Mouse (Mus musculus) urinary bladder, postnatal 10 days (tissue): ENCODE results near the gene Znrf1.

Source experiments
- DNase-seq: peaks from one replicate; pipeline ENCODE4 v3.0.0; 2022; ENCODE audit warnings: low spot score

The Znrf1 gene

GRCm38 (mm10) chr8:111535491-111535890, 406 bp upstream of the Znrf1 start:
- no peak for DNase-seq

- DNase-seq: peak; percentile 13
Observed at GRCm38 (mm10) chr8:111536978-111537764, 1.3 kb downstream of the Znrf1 start.

- no peak for DNase-seq
Observed at GRCm38 (mm10) chr8:111537765-111538158, 1.9 kb downstream of the Znrf1 start.

- no peak for DNase-seq
Observed at GRCm38 (mm10) chr8:111538194-111538593, 2.3 kb downstream of the Znrf1 start.

GRCm38 (mm10) chr8:111539422-111540076, 3.7 kb downstream of the Znrf1 start:
- no peak for DNase-seq

GRCm38 (mm10) chr8:111543712-111544380, 7.9 kb downstream of the Znrf1 start:
- DNase-seq: no peak

- no peak for DNase-seq
Observed at GRCm38 (mm10) chr8:111545406-111546156, 9.7 kb downstream of the Znrf1 start.

- no peak for DNase-seq
Observed at GRCm38 (mm10) chr8:111547144-111547543, 11.2 kb downstream of the Znrf1 start.

GRCm38 (mm10) chr8:111548201-111548600, 12.3 kb downstream of the Znrf1 start:
- DNase-seq: no peak

- DNase-seq: no peak
Observed at GRCm38 (mm10) chr8:111550002-111550870, 14.3 kb downstream of the Znrf1 start.

- DNase-seq: no peak
Observed at GRCm38 (mm10) chr8:111551511-111552130, 15.7 kb downstream of the Znrf1 start.

GRCm38 (mm10) chr8:111561824-111562223, 25.9 kb downstream of the Znrf1 start:
- DNase-seq: no peak

GRCm38 (mm10) chr8:111562274-111562803, 26.4 kb downstream of the Znrf1 start:
- DNase-seq: no peak

- DNase-seq: no peak
Observed at GRCm38 (mm10) chr8:111563075-111563474, 27.2 kb downstream of the Znrf1 start.

GRCm38 (mm10) chr8:111563687-111564086, 27.8 kb downstream of the Znrf1 start:
- no peak for DNase-seq

- DNase-seq: no peak
Observed at GRCm38 (mm10) chr8:111564093-111564492, 28.2 kb downstream of the Znrf1 start.

- DNase-seq: no peak
Observed at GRCm38 (mm10) chr8:111565784-111566191, 29.9 kb downstream of the Znrf1 start.

- DNase-seq: no peak
Observed at GRCm38 (mm10) chr8:111566326-111566725, 30.4 kb downstream of the Znrf1 start.

GRCm38 (mm10) chr8:111567571-111567970, 31.7 kb downstream of the Znrf1 start:
- DNase-seq: no peak

GRCm38 (mm10) chr8:111568029-111568428, 32.1 kb downstream of the Znrf1 start:
- no peak for DNase-seq
